Comparison of ENCODE assay signal across 29 mouse cellular contexts in genomic region chr14:30039413-30039812, GRCm38 (mm10). TPM values are rescaled to one million over a fixed set of nuclear protein-coding genes. Genes with fewer than 3 reads are reported as not detected.
"Had no signal": no experiment of that assay in that cellular context is flagged by ENCODE, and none has a peak within 500 bp of the region (broad histone marks: within the 10 kb centered on the region; RNA-seq: fewer than 3 reads in every experiment).

No protein-coding gene starts in this region.

- H3K9me3 ChIP-seq: embryonic facial prominence, embryonic 10.5 days; embryonic facial prominence, embryonic 12.5 days; embryonic facial prominence, embryonic 13.5 days; embryonic facial prominence, embryonic 15.5 days; forebrain, embryonic 10.5 days; forebrain, embryonic 12.5 days; forebrain, embryonic 13.5 days; forebrain, embryonic 15.5 days had no signal

- H3K4me1 ChIP-seq: embryonic facial prominence, embryonic 10.5 days; embryonic facial prominence, embryonic 12.5 days; embryonic facial prominence, embryonic 13.5 days; embryonic facial prominence, embryonic 15.5 days; forebrain, embryonic 10.5 days; forebrain, embryonic 12.5 days; forebrain, embryonic 13.5 days; forebrain, embryonic 15.5 days had no signal

- H3K4me2 ChIP-seq: embryonic facial prominence, embryonic 12.5 days; embryonic facial prominence, embryonic 13.5 days; embryonic facial prominence, embryonic 15.5 days; forebrain, embryonic 12.5 days; forebrain, embryonic 13.5 days; forebrain, embryonic 15.5 days had no signal

- DNase-seq: cerebellum, adult 2 months; cerebellum, adult 8-10 months; cerebellum, adult 9-10 months; cerebellum, adult 9-11 months; cerebellum, postnatal 14 days; cerebellum, postnatal 25 days; cerebellum, postnatal 36 days; embryo, embryonic 11 days; forebrain, postnatal 0 days; gastrocnemius, adult 2 months; gastrocnemius, postnatal 10 days; gastrocnemius, postnatal 14 days; gastrocnemius, postnatal 25 days; gastrocnemius, postnatal 36 days; heart, adult 11 months; heart, adult 18-20 months had no signal

- ATAC-seq: forebrain, embryonic 13.5 days; forebrain, embryonic 14.5 days; forebrain, embryonic 15.5 days; forebrain, embryonic 16.5 days; forebrain, postnatal 0 days had no signal

- H3K4me3 ChIP-seq: embryonic facial prominence, embryonic 10.5 days; embryonic facial prominence, embryonic 12.5 days; embryonic facial prominence, embryonic 13.5 days; embryonic facial prominence, embryonic 15.5 days; erythroblast, embryonic 14.5 days; forebrain, embryonic 10.5 days; forebrain, embryonic 12.5 days; forebrain, embryonic 13.5 days; forebrain, embryonic 15.5 days; gastrocnemius, adult 2 months had no signal

- H3K9ac ChIP-seq: embryonic facial prominence, embryonic 12.5 days; embryonic facial prominence, embryonic 13.5 days; embryonic facial prominence, embryonic 15.5 days; forebrain, embryonic 12.5 days; forebrain, embryonic 13.5 days; forebrain, embryonic 15.5 days; forebrain, postnatal 0 days had no signal

- H3K27ac ChIP-seq: embryonic facial prominence, embryonic 10.5 days; embryonic facial prominence, embryonic 12.5 days; embryonic facial prominence, embryonic 13.5 days; embryonic facial prominence, embryonic 15.5 days; forebrain, embryonic 10.5 days; forebrain, embryonic 12.5 days; forebrain, embryonic 13.5 days; gastrocnemius, adult 2 months had no signal

- H3K36me3 ChIP-seq: embryonic facial prominence, embryonic 10.5 days; embryonic facial prominence, embryonic 12.5 days; forebrain, embryonic 10.5 days; forebrain, embryonic 12.5 days; forebrain, embryonic 15.5 days had no signal

- H3K27me3 ChIP-seq: embryonic facial prominence, embryonic 12.5 days; embryonic facial prominence, embryonic 13.5 days; embryonic facial prominence, embryonic 15.5 days; forebrain, embryonic 12.5 days; forebrain, embryonic 13.5 days; forebrain, embryonic 15.5 days had no signal

RNA-seq across cellular contexts. Expression of gene Chdh, which starts 30.6 kb away (rescaled TPM):
- polyA plus RNA-seq: embryonic facial prominence, embryonic 11.5 days; erythroblast, embryonic 14.5 days; forebrain, embryonic 10.5 days; forebrain, embryonic 11.5 days; forebrain, embryonic 14.5 days had no signal

RNA-seq across cellular contexts. Expression of gene Il17rb, which starts 30.7 kb away (rescaled TPM):
- polyA plus RNA-seq: erythroblast, embryonic 14.5 days had no signal
